Mouse (Mus musculus): ENCODE data around the gene Cxcr4. TPM values are rescaled to one million over a fixed set of nuclear protein-coding genes. Genes with fewer than 3 reads are reported as not detected.

Cxcr4 gene
- total RNA-seq, 2 experiments from 2014 or later = 13.9 to 28.3 TPM

Other genes with a start within 250 kb of the Cxcr4 start
- 10 to 100 TPM in 1 of 2 experiments, 1 to 10 TPM in 1; 9.9 to 12.9 TPM for gene Mcm6, start 232.6 kb downstream of the Cxcr4 start, total RNA-seq (2021)
- gene Dars, start 174.9 kb downstream of the Cxcr4 start, total RNA-seq (2021) = 10 to 100 TPM; 66.6 to 78.3 TPM

All from adrenal gland, adult 18-20 months (tissue).